ENCODE assay signal across 21 mouse cellular contexts in the genomic region with DNA sequence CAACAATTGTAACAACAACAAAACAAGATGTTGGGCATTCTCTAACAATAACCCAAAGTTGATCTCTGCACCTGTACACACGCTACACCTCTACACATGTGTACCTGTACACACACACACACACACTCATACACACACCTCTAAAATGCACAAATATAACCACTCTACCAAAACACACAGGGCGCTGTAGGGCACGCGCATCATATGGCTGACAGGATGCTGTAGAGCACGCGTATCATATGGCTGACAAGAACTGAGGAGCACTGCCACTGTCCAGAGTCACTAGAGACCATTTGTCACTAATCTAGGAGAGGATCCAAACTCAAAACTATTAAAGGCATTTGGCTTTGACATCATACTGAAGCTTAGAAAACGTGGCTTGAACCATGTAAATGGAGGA. TPM values are rescaled to one million over a fixed set of nuclear protein-coding genes. Genes with fewer than 3 reads are reported as not detected.
DNase-seq lines count a peak whose midpoint lies in the region; TF ChIP-seq lines count a peak whose summit lies in the region.
"Had no signal": no experiment of that assay in that cellular context is flagged by ENCODE, and none has a peak within 500 bp of the region (broad histone marks: within the 10 kb centered on the region; RNA-seq: fewer than 3 reads in every experiment).

No protein-coding gene starts in this region.

- H3K4me1 ChIP-seq in heart, embryonic 10.5 days = no peaks in the 10 kb centered on the region
- H3K4me1 ChIP-seq in embryonic fibroblast, embryonic 13.5 days (ENCODE audit: control insufficient read depth, insufficient read depth, low read length) = peaks cover 2% of the 10 kb centered on the region
- H3K4me1 ChIP-seq: embryonic facial prominence, embryonic 13.5 days; embryonic facial prominence, embryonic 15.5 days; forebrain, embryonic 13.5 days; forebrain, embryonic 15.5 days had no signal

- DNase-seq in heart, embryonic 10.5 days (ENCODE audit: low spot score) = peak; percentile 56
- no peak for DNase-seq in heart, postnatal 4 days
- DNase-seq in Muller cell, postnatal 12 days (ENCODE audit: inconsistent ontology term) = peak; percentile 14
- DNase-seq in cerebellum, adult 11-12 months = no peak
- DNase-seq: adrenal gland, adult 8-10 months; adrenal gland, postnatal 14 days; adrenal gland, postnatal 36 days; cerebellum, adult 18-20 months; cerebellum, adult 8-10 months; cerebellum, adult 9-11 months; cerebellum, postnatal 14 days; cerebellum, postnatal 36 days; embryo, embryonic 11 days; forebrain, postnatal 0 days had no signal

- no peak overlapping the region for H3K27ac ChIP-seq in heart, embryonic 10.5 days
- 0 out of 2 replicates have a peak overlapping the region, but pooled peaks have one; percentile 14 for H3K27ac ChIP-seq in embryonic fibroblast, embryonic 13.5 days (ENCODE audit: insufficient read depth, low read length)
- H3K27ac ChIP-seq: embryonic facial prominence, embryonic 13.5 days; embryonic facial prominence, embryonic 15.5 days; forebrain, embryonic 13.5 days; forebrain, embryonic 15.5 days had no signal

- H3K9me3 ChIP-seq in heart, embryonic 10.5 days = no peaks in the 10 kb centered on the region
- H3K9me3 ChIP-seq: embryonic facial prominence, embryonic 13.5 days; embryonic facial prominence, embryonic 15.5 days; forebrain, embryonic 13.5 days; forebrain, embryonic 15.5 days had no signal

- H3K27me3 ChIP-seq in heart, embryonic 10.5 days (ENCODE audit: insufficient read depth, poor library complexity, severe bottlenecking) = no peaks in the 10 kb centered on the region
- H3K27me3 ChIP-seq: embryonic facial prominence, embryonic 13.5 days; embryonic facial prominence, embryonic 15.5 days; forebrain, embryonic 13.5 days; forebrain, embryonic 15.5 days; Patski had no signal

- no peak for TF ChIP-seq CTCF in embryonic fibroblast, embryonic 13.5 days (IDR thresholded peaks at IDR 0.05; ENCODE audit: borderline replicate concordance, insufficient read depth, low read length)

- TF ChIP-seq POLR2A in embryonic fibroblast, embryonic 13.5 days (IDR thresholded peaks at IDR 0.05; ENCODE audit: low read depth, low read length) = no peak

- H3K4me3 ChIP-seq in heart, embryonic 10.5 days = no peak overlapping the region
- no peak overlapping the region for H3K4me3 ChIP-seq in embryonic fibroblast, embryonic 13.5 days (ENCODE audit: insufficient read depth, low read length)
- H3K4me3 ChIP-seq: embryonic facial prominence, embryonic 13.5 days; embryonic facial prominence, embryonic 15.5 days; forebrain, embryonic 13.5 days; forebrain, embryonic 15.5 days had no signal

- no peaks in the 10 kb centered on the region for H3K36me3 ChIP-seq in heart, embryonic 10.5 days
- H3K36me3 ChIP-seq: embryonic facial prominence, embryonic 13.5 days; embryonic facial prominence, embryonic 15.5 days; forebrain, embryonic 15.5 days had no signal

- 90% methylated on average over 7 of the region's 7 CpGs for WGBS in heart, embryonic 10.5 days

RNA-seq across cellular contexts. Expression of gene Pld1, which starts 35.4 kb away (rescaled TPM):
- polyA plus RNA-seq in heart, embryonic 10.5 days (2016; fragmentation: Nextera tagmentation; extraction: Ambion mirVana) = 5.7 TPM in 2 replicates
- 10 to 100 TPM; 13.3 to 14.3 TPM for total RNA-seq in heart, postnatal 4 days (2021)
- 13.3 and 14.8 TPM in 2 replicates for polyA plus RNA-seq in embryonic fibroblast, embryonic 13.5 days (2011; ENCODE audit: insufficient read length, low read depth, missing spikeins)
- total RNA-seq: MEL had no signal

Comparison
In these comparisons a context has a peak if more than half of its experiments do, and no peak if none do; other contexts are left out.
1. DNase-seq: peak in heart, embryonic 10.5 days (single experiment) and Muller cell, postnatal 12 days (single experiment); none in heart, postnatal 4 days (single experiment) and cerebellum, adult 11-12 months (single experiment).